Mouse (Mus musculus) heart, embryonic 12.5 days (tissue): Measurements from ENCODE around the gene Atp6v0a2. TPM values are rescaled to one million over a fixed set of nuclear protein-coding genes. Genes with fewer than 3 reads are reported as not detected.

ENCODE experiments used
- ATAC-seq: fragments of 200-750 bp; cut with Nextera tagmentation; 2 replicates; pipeline ENCODE4 v1.8.0; 2017; ENCODE audit warnings: moderate TSS enrichment, moderate library complexity; ENCODE audit not compliant: insufficient number of reproducible peaks, low FRiP score
- H3K27ac ChIP-seq: fragments of 300-500 bp; sonication (generic); 2 replicates; pipeline ENCODE4 v1.5.1; 2016; ENCODE audit warnings: mild to moderate bottlenecking, moderate library complexity; ENCODE audit not compliant: poor library complexity, severe bottlenecking
- H3K27me3 ChIP-seq: fragments of 300-500 bp; sonication (generic); replicated peaks from 2 replicates; pipeline ENCODE4 v1.6.1; 2016; ENCODE audit warnings: mild to moderate bottlenecking, moderate library complexity
- H3K36me3 ChIP-seq: fragments of 300-500 bp; sonication (generic); 2 replicates; pipeline ENCODE4 v1.6.1; 2016; ENCODE audit warnings: mild to moderate bottlenecking, moderate library complexity
- H3K4me1 ChIP-seq: fragments of 300-500 bp; sonication (generic); replicated peaks from 2 replicates; pipeline ENCODE4 v1.6.1; 2016; ENCODE audit warnings: mild to moderate bottlenecking
- H3K4me2 ChIP-seq: fragments of 300-500 bp; sonication (generic); 2 replicates; pipeline ENCODE4 v1.6.1; 2016; ENCODE audit warnings: mild to moderate bottlenecking, moderate library complexity
- H3K4me3 ChIP-seq: fragments of 300-500 bp; sonication (generic); 2 replicates; pipeline ENCODE4 v1.5.1; 2016; ENCODE audit warnings: mild to moderate bottlenecking
- H3K9ac ChIP-seq: fragments of 300-500 bp; sonication (generic); 2 replicates; pipeline ENCODE4 v1.6.1; 2016; ENCODE audit warnings: mild to moderate bottlenecking, moderate library complexity
- H3K9me3 ChIP-seq: fragments of 300-500 bp; sonication (generic); replicated peaks from 2 replicates; pipeline ENCODE4 v1.6.1; 2016; ENCODE audit warnings: mild to moderate bottlenecking, moderate library complexity
- WGBS: fragments of 180-500 bp; shearing (Covaris S2); methylation state at CpG from one replicate; pipeline ENCODE4 v1.1.7; 2016; 5-methylcytosine and 5-hydroxymethylcytosine counted together
- polyA plus RNA-seq: library from polyadenylated mRNA; unstranded; fragments of >200 nt; fragmentation: Nextera tagmentation; extraction: Ambion mirVana; gene quantifications from 2 replicates; pipeline ENCODE4 v1.2.1, GENCODE M21; 2016

The Atp6v0a2 gene
- polyA plus RNA-seq, 1 experiment from 2014 or later, result 41.0 TPM

DNA sequence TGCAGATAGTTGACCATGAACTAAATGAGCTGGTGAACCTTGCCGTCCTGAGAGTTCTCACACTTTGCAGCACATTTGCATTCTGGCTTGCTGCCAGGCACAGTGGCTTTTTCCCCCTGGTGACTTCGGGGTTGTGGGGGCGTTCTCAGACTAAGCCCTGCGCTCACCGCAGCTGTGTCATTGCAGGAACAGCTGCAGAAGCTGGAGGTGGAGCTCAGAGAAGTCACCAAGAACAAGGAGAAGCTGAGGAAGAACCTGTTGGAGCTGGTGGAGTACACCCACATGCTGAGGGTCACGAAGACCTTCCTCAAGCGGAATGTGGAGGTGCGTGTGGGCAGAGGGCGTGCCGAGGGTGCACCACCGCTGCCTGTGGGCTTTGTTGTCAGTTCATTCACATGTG, 8.9 kb downstream of the Atp6v0a2 start:
- H3K9ac ChIP-seq, result no peak overlapping the region
- 93% methylated on average over 11 of the region's 11 CpGs for WGBS
- H3K27ac ChIP-seq, result no peak overlapping the region
- H3K36me3 ChIP-seq, result peaks cover 89% of the 10 kb centered on the region
- ATAC-seq, result no peak
- no peak overlapping the region for H3K4me2 ChIP-seq
- no peaks in the 10 kb centered on the region for H3K9me3 ChIP-seq
- no peaks in the 10 kb centered on the region for H3K4me1 ChIP-seq
- no peaks in the 10 kb centered on the region for H3K27me3 ChIP-seq
- H3K4me3 ChIP-seq, result no peak overlapping the region

DNA sequence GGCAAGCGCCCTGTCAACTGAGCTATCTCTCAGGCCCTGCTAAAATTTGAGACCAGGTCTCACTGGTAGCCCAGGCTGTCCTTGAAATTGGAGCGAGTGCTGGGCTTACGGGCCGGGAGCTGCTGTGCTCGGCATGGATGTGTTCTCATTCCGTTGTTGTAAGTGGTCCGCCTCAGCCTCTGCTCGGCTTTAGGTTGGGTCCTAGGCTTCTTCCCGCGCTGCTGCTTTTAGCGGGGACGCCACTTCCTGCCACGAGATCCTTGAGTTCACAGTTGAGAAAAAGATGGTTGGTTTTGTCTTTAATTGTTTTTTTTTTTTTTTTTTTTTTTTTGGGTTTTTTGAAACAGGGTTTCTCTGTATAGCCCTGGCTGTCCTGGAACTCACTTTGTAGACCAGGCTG, 9.5 kb downstream of the Atp6v0a2 start:
- Histone ChIP-seq H3K36me3 (peaks cover 94% of the 10 kb centered on the region), H3K4me3 (no peak overlapping the region), H3K9ac (no peak overlapping the region), H3K27me3 (no peaks in the 10 kb centered on the region), H3K4me1 (no peaks in the 10 kb centered on the region), H3K4me2 (no peak overlapping the region), H3K27ac (no peak overlapping the region), H3K9me3 (no peaks in the 10 kb centered on the region)
- 93% methylated on average over 13 of the region's 13 CpGs for WGBS
- ATAC-seq, result no peak

DNA sequence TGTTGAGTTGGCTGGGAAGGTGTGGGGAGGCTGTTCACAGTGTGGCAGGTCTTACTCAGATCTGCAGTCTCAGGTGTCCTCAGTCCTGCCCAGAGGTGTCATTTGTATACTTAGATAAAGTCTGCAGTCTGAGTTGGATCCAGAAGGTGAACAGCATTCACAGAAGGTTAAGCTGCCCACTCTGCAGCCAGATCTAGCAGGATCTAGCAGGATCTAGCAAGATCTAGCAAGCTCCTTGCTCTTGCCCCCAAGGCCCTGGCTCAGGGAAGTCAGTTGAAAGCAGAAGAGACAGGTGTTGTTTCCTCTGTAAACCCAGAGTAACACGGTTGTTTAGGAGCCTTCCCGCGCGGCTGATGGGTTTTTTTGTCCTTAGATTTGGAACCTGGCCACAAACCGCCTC, 85.4 kb downstream of the Atp6v0a2 start:
- Histone ChIP-seq H3K4me3 (no peak overlapping the region), H3K4me2 (no peak overlapping the region), H3K36me3 (peaks cover 81% of the 10 kb centered on the region), H3K27ac (no peak overlapping the region), H3K9ac (no peak overlapping the region), H3K9me3 (no peaks in the 10 kb centered on the region), H3K27me3 (no peaks in the 10 kb centered on the region), H3K4me1 (no peaks in the 10 kb centered on the region)
- no peak for ATAC-seq
- WGBS, result 91% methylated on average over 5 of the region's 5 CpGs

DNA sequence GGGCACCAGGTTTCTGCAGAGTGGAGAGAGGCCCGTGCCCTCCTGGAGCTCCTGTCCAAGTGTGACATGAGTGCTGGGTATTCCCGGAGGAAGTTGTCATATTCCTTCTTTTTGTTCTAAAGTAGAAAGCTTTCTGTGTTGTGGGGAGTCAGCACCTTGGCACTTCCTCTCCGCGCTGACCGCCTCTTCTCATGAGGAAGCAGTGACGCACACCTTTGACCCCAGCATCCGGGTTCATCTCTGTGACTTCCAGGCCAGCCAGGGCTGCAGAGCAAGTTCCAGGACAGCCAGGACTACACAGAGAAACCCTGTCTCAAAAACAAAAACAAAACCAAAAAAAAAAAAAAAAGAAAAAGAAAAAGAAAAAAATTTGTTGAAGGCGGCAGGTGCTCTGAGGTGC, 86.8 kb downstream of the Atp6v0a2 start:
- Histone ChIP-seq H3K4me3 (no peak overlapping the region), H3K4me2 (no peak overlapping the region), H3K4me1 (no peaks in the 10 kb centered on the region), H3K27me3 (no peaks in the 10 kb centered on the region), H3K9ac (no peak overlapping the region), H3K36me3 (peaks cover 95% of the 10 kb centered on the region), H3K27ac (no peak overlapping the region), H3K9me3 (no peaks in the 10 kb centered on the region)
- no peak for ATAC-seq
- WGBS, result 81% methylated on average over 8 of the region's 8 CpGs

DNA sequence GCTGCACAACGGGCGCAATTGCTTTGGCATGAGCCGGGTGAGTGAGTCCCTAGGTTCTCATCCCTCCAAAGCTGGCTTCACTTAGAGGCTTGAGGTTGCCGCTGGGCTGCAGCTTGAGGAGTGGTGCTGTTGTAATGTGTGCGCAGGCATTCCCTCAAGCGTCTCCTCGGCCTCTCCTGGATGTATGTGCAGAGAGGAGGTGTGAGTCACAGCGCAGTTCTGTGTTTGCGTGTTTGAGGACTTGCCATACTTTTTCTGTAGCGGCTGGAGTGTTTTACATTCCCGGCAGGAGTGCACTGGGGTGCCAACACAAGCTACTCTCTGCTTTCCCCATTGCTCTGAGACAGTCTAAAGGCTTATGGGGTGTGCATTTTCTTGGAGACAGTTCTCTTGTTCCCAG, 89.6 kb downstream of the Atp6v0a2 start:
- Histone ChIP-seq H3K4me1 (no peaks in the 10 kb centered on the region), H3K27ac (no peak overlapping the region), H3K9me3 (no peaks in the 10 kb centered on the region), H3K36me3 (peaks cover 93% of the 10 kb centered on the region), H3K9ac (no peak overlapping the region), H3K27me3 (no peaks in the 10 kb centered on the region), H3K4me2 (no peak overlapping the region), H3K4me3 (no peak overlapping the region)
- no peak for ATAC-seq
- 94% methylated on average over 11 of the region's 11 CpGs for WGBS

DNA sequence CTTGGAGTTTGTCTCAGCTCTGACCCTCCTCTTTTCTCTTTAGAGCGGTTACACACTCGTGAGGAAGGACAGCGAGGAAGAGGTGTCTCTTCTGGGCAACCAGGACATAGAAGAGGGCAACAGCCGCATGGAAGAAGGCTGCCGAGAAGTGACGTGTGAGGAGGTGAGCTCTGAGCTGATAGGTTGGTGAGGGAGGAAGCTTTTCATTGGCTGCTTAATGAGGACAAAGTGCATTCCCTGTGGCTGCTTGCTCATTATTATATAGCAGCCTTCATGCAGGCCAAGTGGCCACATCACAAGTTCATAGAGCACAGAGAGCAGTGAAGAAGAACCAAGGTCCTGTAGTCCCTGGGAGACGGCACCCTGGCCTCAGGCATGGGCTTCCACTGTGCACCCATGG, 90.0 kb downstream of the Atp6v0a2 start:
- no peak overlapping the region for H3K27ac ChIP-seq
- WGBS, result 93% methylated on average over 7 of the region's 7 CpGs
- H3K36me3 ChIP-seq, result peaks cover 93% of the 10 kb centered on the region
- no peak overlapping the region for H3K4me3 ChIP-seq
- peak; percentile 15; the same call in 1 of the 2 replicates for ATAC-seq
- no peak overlapping the region for H3K4me2 ChIP-seq
- H3K9ac ChIP-seq, result no peak overlapping the region
- H3K27me3 ChIP-seq, result no peaks in the 10 kb centered on the region
- H3K9me3 ChIP-seq, result no peaks in the 10 kb centered on the region
- H3K4me1 ChIP-seq, result no peaks in the 10 kb centered on the region

DNA sequence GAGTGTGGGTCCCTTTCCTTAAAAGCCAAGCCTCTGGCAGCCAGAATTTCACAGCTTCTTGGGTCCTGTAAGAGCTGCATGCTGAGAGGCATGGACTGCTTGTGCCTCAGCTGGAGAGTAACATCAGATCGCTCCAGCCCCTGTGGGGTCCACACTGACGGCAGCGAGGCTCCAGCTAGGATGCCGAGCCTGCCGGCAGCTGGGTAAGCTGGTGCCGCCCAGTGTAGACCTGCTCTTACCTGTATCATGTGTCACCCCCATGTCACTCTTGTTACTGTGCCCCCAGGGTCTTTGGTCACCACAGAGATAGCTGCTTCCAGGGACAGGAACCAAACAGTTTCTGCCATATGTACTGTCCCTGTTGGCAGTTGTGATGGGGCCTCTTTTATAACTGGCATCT, 94.7 kb downstream of the Atp6v0a2 start:
- Histone ChIP-seq H3K27me3 (peaks cover 16% of the 10 kb centered on the region), H3K4me2 (no peak overlapping the region), H3K36me3 (peaks cover 57% of the 10 kb centered on the region), H3K9me3 (no peaks in the 10 kb centered on the region), H3K9ac (no peak overlapping the region), H3K4me3 (no peak overlapping the region), H3K4me1 (peaks cover 4% of the 10 kb centered on the region), H3K27ac (no peak overlapping the region)
- 92% methylated on average over 6 of the region's 6 CpGs for WGBS
- no peak for ATAC-seq

DNA sequence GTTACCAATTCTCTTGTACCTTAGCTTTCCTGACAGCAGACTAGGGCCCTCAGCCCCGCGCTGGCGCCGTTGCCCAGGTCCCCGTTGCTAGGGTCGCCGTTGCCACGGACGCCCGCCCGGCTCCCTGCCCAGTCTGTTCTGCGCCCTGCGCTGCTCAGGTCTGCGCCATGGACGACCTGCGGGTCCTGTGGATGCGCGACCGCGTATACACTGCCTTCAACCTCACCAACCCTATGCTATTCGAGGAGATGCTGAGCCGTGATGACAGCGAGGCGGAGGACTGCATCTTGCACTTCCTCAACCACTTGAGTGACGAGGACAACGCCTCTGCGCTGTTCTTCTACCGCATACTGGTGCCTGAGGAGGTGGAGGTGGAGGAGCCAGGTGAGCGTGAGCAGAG, 96.6 kb downstream of the Atp6v0a2 start, which contains the start of gene Dnah10:
Gene Dnah10, plus strand, starts transcription at position 89 of the 400 bp plus-strand sequence.
- Histone ChIP-seq H3K4me3 (no peak within 1 kb of the TSS), H3K4me1 (peaks cover 8% of the 10 kb centered on the region), H3K36me3 (peaks cover 38% of the 10 kb centered on the region), H3K9ac (no peak within 1 kb of the TSS), H3K27ac (no peak within 1 kb of the TSS), H3K4me2 (peak within 1 kb of the TSS; percentile 11; the same call in 1 of the 2 replicates), H3K27me3 (peaks cover 20% of the 10 kb centered on the region), H3K9me3 (no peaks in the 10 kb centered on the region)
- WGBS, result 10% methylated on average over 29 of the region's 29 CpGs
- ATAC-seq, result 0 out of 2 replicates have a peak, but pooled peaks have one; percentile 11

DNA sequence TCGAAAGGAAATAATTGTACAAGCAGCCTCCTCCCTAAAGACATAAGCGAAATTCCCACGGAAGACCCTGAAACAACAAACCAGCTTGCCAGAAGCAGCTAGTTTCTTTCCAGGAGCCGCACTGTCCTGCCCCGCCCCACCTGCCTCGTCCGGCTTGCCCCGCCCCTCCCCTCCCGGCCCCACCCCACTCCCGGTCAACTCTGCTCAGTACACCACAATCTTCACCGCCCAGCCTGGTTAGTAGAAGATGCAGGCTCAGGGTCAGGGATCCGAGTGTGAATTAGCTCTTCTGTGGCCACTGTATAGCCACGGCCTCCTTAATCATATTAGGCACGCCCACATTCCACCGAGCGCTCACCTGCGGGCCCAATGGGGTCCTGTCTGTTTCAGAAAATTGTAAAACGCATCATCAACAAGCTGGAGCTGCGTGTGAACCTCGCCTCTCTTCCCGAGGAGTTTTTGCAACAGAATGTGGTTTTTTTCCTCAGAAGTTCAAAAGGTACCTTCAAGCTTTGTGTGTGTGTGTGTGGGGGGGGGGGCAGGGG, 101.4 kb downstream of the Atp6v0a2 start:
- 19% methylated on average over 21 of the region's 21 CpGs for WGBS
- H3K9ac ChIP-seq, result 0 out of 2 replicates have a peak overlapping the region, but pooled peaks have one; percentile 25
- peak overlapping the region; percentile 72 for H3K4me2 ChIP-seq
- H3K27me3 ChIP-seq, result peaks cover 23% of the 10 kb centered on the region
- H3K4me1 ChIP-seq, result peaks cover 6% of the 10 kb centered on the region
- H3K36me3 ChIP-seq, result no peaks in the 10 kb centered on the region
- H3K4me3 ChIP-seq, result peak overlapping the region; percentile 38
- no peaks in the 10 kb centered on the region for H3K9me3 ChIP-seq
- no peak for ATAC-seq
- H3K27ac ChIP-seq, result no peak overlapping the region

DNA sequence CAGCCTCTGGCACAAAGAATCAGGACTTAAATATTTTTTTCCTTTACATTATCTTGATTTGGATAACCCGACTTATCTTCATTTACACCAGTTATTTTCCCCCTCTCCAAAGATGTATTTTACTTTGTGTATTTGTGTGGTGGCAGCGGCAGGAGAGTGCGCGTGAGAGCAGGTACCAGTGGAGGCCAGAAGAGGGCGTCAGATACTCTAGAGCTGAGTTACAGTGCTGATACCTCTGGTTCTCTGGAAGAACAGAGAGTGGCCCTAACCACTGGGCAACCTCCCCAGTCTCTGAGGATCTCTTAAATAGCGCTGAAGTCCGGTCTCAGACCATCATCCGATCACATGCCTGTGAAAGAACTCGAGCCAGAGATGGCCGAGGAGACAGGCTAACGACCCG, 105.6 kb downstream of the Atp6v0a2 start:
- 82% methylated on average over 12 of the region's 12 CpGs for WGBS
- Histone ChIP-seq H3K4me1 (peaks cover 3% of the 10 kb centered on the region), H3K9me3 (no peaks in the 10 kb centered on the region), H3K4me3 (no peak overlapping the region), H3K27me3 (peaks cover 7% of the 10 kb centered on the region; the same call in 1 of the 2 replicates), H3K27ac (no peak overlapping the region), H3K9ac (no peak overlapping the region), H3K36me3 (no peaks in the 10 kb centered on the region), H3K4me2 (no peak overlapping the region)
- ATAC-seq, result no peak

DNA sequence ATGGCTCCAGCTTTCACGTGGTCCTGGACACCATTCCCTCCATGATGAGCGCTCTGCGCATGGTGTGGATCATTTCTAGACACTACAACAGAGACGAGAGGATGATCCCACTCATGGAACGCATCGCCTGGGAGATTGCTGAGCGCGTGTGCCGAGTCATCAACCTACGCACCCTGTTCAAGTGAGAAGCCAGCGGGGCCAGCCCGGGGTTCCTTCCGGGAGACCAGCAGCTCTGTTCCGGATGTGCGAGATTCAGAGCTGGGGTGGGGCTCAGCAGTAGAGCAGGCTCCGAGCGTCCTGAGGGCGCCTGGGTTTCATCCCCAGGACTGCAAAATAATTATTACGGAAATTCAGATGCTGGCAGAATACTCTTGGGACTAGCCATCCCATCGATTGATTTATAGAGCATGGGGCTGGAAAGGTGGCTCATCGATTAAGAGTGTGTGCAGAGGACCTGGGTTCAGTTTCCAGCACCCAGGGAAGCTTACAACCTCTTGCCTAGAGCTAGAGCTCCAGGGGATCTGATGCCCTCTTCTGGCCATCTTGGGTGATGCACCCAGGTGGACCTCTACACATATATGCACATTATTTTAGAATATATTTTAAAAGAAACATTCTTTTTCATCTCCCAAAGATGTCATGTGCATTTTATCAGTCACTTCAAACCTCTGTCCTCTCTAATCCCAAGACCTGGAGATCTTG, 113.7 kb downstream of the Atp6v0a2 start:
- H3K4me1 ChIP-seq, result no peaks in the 10 kb centered on the region
- H3K36me3 ChIP-seq, result no peaks in the 10 kb centered on the region
- no peak for ATAC-seq
- H3K4me2 ChIP-seq, result no peak overlapping the region
- H3K4me3 ChIP-seq, result no peak overlapping the region
- 93% methylated on average over 21 of the region's 21 CpGs for WGBS
- H3K27ac ChIP-seq, result no peak overlapping the region
- H3K27me3 ChIP-seq, result no peaks in the 10 kb centered on the region
- no peak overlapping the region for H3K9ac ChIP-seq
- peaks cover 11% of the 10 kb centered on the region for H3K9me3 ChIP-seq
